9 mouse cellular contexts compared by ENCODE assay signal in the genomic region with DNA sequence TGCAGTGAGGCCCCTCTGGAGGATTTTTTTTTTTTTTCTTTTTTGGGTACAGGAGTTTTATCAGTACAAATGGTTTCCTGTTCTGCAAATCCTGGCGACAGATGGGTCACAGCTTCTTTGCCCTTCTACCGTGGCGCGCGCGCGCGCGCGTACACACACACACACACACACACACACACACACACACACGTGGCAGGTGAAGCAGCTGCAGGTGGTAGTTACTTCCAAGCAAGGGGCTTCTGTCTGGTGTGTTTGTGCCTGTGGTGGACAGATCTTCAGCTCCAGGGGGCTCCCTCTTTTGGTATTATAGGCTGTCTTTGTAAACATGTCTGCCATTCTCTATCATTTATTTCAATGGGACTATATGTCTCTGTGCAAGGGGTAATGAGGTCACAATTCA. TPM values are rescaled to one million over a fixed set of nuclear protein-coding genes. Genes with fewer than 3 reads are reported as not detected.
DNase-seq lines count a peak whose midpoint lies in the region; ATAC-seq lines count a peak whose summit lies in the region.
"Had no signal": no experiment of that assay in that cellular context is flagged by ENCODE, and none has a peak within 500 bp of the region (broad histone marks: within the 10 kb centered on the region; RNA-seq: fewer than 3 reads in every experiment).

No protein-coding gene starts in this region.

- H3K9ac ChIP-seq in heart, embryonic 12.5 days: no peak overlapping the region; the same call in 1 of the 2 replicates
- peak overlapping the region; percentile 74; the same call in 1 of the 2 replicates for H3K9ac ChIP-seq in forebrain, embryonic 13.5 days
- H3K9ac ChIP-seq in limb, embryonic 13.5 days: no peak overlapping the region
- no peak overlapping the region for H3K9ac ChIP-seq in stomach, embryonic 15.5 days

- WGBS in heart, embryonic 12.5 days: 2% methylated on average over 11 of the region's 11 CpGs
- WGBS in forebrain, embryonic 13.5 days: 2% methylated on average over 11 of the region's 11 CpGs
- under 1% methylated on average over 11 of the region's 11 CpGs for WGBS in limb, embryonic 13.5 days
- WGBS in stomach, embryonic 15.5 days: 2% methylated on average over 11 of the region's 11 CpGs

- no peaks in the 10 kb centered on the region for H3K36me3 ChIP-seq in heart, embryonic 12.5 days
- H3K36me3 ChIP-seq in forebrain, embryonic 13.5 days (ENCODE audit: poor library complexity, severe bottlenecking): no peaks in the 10 kb centered on the region
- H3K36me3 ChIP-seq in limb, embryonic 13.5 days: no peaks in the 10 kb centered on the region
- no peaks in the 10 kb centered on the region for H3K36me3 ChIP-seq in stomach, embryonic 15.5 days

- intact Hi-C loops in heart, postnatal 36 days (cut with DNase I): no loop called here

- no peak overlapping the region for H3K27ac ChIP-seq in heart, embryonic 12.5 days (ENCODE audit: poor library complexity, severe bottlenecking)
- no peak overlapping the region for H3K27ac ChIP-seq in forebrain, embryonic 13.5 days
- no peak overlapping the region for H3K27ac ChIP-seq in limb, embryonic 13.5 days
- no peak overlapping the region for H3K27ac ChIP-seq in stomach, embryonic 15.5 days

- DNase-seq in heart, postnatal 36 days: no peak
- peak; percentile 80 for DNase-seq in brain, adult 2 months (ENCODE audit: low read depth, low spot score)
- no peak for DNase-seq in urinary bladder, adult 2 months (ENCODE audit: low spot score)
- no peak for DNase-seq in adrenal gland, adult 2 months

- peak overlapping the region; percentile 85 for H3K4me2 ChIP-seq in heart, embryonic 12.5 days
- H3K4me2 ChIP-seq in forebrain, embryonic 13.5 days: peak overlapping the region; percentile 97
- H3K4me2 ChIP-seq in limb, embryonic 13.5 days (replicated peaks): peak overlapping the region; percentile 96
- H3K4me2 ChIP-seq in stomach, embryonic 15.5 days: peak overlapping the region; percentile 99

- H3K9me3 ChIP-seq in heart, embryonic 12.5 days (replicated peaks): no peaks in the 10 kb centered on the region
- H3K9me3 ChIP-seq in forebrain, embryonic 13.5 days (replicated peaks): no peaks in the 10 kb centered on the region
- H3K9me3 ChIP-seq in limb, embryonic 13.5 days: no peaks in the 10 kb centered on the region
- H3K9me3 ChIP-seq in stomach, embryonic 15.5 days: no peaks in the 10 kb centered on the region

- peak overlapping the region; percentile 72 for H3K4me3 ChIP-seq in heart, embryonic 12.5 days
- H3K4me3 ChIP-seq in forebrain, embryonic 13.5 days: peak overlapping the region; percentile 75
- peak overlapping the region; percentile 62 for H3K4me3 ChIP-seq in limb, embryonic 13.5 days
- peak overlapping the region; percentile 59 for H3K4me3 ChIP-seq in stomach, embryonic 15.5 days (replicated peaks)

- H3K4me1 ChIP-seq in heart, embryonic 12.5 days (replicated peaks): no peaks in the 10 kb centered on the region
- H3K4me1 ChIP-seq in forebrain, embryonic 13.5 days: peaks cover 17% of the 10 kb centered on the region; the same call in 1 of the 2 replicates
- H3K4me1 ChIP-seq in limb, embryonic 13.5 days: peaks cover 16% of the 10 kb centered on the region
- H3K4me1 ChIP-seq in stomach, embryonic 15.5 days: peaks cover 13% of the 10 kb centered on the region; the same call in 1 of the 2 replicates

- H3K27me3 ChIP-seq in heart, embryonic 12.5 days (replicated peaks): peaks cover 11% of the 10 kb centered on the region
- H3K27me3 ChIP-seq in forebrain, embryonic 13.5 days: peaks cover 13% of the 10 kb centered on the region
- H3K27me3 ChIP-seq in limb, embryonic 13.5 days: peaks cover 60% of the 10 kb centered on the region
- H3K27me3 ChIP-seq in stomach, embryonic 15.5 days (replicated peaks): 0 out of 2 replicates have a peak, but pooled peaks cover 8% of the 10 kb centered on the region

- ATAC-seq in heart, embryonic 12.5 days (ENCODE audit: insufficient number of reproducible peaks, low FRiP score): no peak
- peak; percentile 10; the same call in 1 of the 2 replicates for ATAC-seq in forebrain, embryonic 13.5 days
- no peak for ATAC-seq in limb, embryonic 13.5 days (ENCODE audit: low FRiP score, low read depth)
- ATAC-seq in stomach, embryonic 15.5 days (ENCODE audit: insufficient read depth, low FRiP score, low read depth): no peak

RNA-seq across cellular contexts. Expression of a gene that starts 2.2 kb away (rescaled TPM):
- polyA plus RNA-seq in heart, embryonic 12.5 days (2016; fragmentation: Nextera tagmentation; extraction: Ambion mirVana): 1.8 and 2.7 TPM in 2 replicates
- total RNA-seq in heart, postnatal 36 days (2021): under 1 TPM in 1 of 2 experiments, not detected in 1; 0.16 TPM
- 1.7 and 2.6 TPM in 2 replicates for polyA plus RNA-seq in forebrain, embryonic 13.5 days (2015; fragmentation: Nextera tagmentation; extraction: Ambion mirVana)
- 2.2 and 2.3 TPM in 2 replicates for polyA plus RNA-seq in limb, embryonic 13.5 days (2015; fragmentation: Nextera tagmentation; extraction: Ambion mirVana)
- polyA plus RNA-seq in stomach, embryonic 15.5 days (2015; fragmentation: Nextera tagmentation; extraction: Ambion mirVana): 0.89 and 1.3 TPM in 2 replicates
- 0.14 and 0.31 TPM in 2 replicates for polyA plus RNA-seq in urinary bladder, adult 2 months (2012; rRNA removed)
- not detected for total RNA-seq in adrenal gland, adult 2 months (2021)
- 0.10 and 0.20 TPM in 2 replicates for polyA plus RNA-seq in adrenal gland, adult 2 months (2012; rRNA removed)
- total RNA-seq: neutrophil, adult 5-6 weeks had no signal
